Mouse (Mus musculus): ENCODE results near the gene Olfr1416.
"Not testable (repeated sequence)": the region's sequence is repeated elsewhere in the genome, so short reads cannot be mapped to it uniquely, and the experiment has no call there.

Olfr1416 gene

DNA sequence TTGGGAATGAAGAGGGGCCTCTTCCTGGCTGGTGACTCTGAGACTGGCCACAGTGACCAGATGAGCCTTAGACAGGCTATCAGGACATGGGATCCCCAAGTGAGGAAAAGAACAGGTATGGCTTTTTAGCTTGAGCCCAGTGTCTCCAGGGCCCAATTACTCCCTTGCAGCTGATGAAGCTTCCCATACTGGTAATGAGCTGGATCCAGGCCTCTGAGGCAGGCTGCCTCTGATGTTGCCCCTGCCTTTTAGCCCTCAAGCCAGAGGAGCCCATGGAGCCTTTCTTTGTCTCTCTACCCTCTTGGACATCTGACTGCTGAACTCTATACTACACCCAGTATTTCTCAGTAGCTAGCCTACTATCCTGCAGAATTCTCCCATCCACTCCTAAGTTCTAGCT is at the start of gene Olfr1416:
Gene Olfr1416, minus strand, starts transcription at position 101 of the 400 bp plus-strand sequence.
- no peak for DNase-seq (ENCODE audit: low spot score)

DNA sequence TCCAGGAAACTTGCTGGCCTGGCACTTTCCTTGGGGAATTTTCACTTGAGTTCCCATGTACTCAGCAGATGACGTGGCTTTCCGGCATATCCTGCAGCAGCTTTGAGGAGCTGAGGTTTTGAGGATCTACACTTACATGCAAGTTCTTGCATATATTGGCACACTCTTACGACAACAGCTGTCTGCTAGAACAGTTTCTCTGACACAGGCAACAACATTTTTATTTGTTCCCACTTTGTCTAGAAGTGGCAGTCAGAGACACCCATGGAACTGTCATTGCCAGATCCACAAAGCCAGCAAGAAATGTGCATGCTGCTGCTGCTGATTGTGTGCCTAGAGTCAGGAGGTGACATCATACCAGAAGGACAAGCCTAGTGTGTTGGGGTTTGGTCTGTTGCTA is 38.9 kb upstream of the Olfr1416 start:
- DNase-seq (ENCODE audit: low spot score) = no peak

- peak; percentile 69 for DNase-seq (ENCODE audit: low spot score)
These were observed 36.5 kb upstream of the Olfr1416 start for GRCm38 (mm10) chr1:92521376-92521775.

GRCm38 (mm10) chr1:92519046-92519445 is 34.1 kb upstream of the Olfr1416 start:
- no peak for DNase-seq (ENCODE audit: low spot score)

- DNase-seq (ENCODE audit: low spot score) = no peak
These were observed 33.6 kb upstream of the Olfr1416 start, which contains the start of gene Olfr1414 for GRCm38 (mm10) chr1:92518561-92518960. Gene Olfr1414 (minus strand): TSS chr1:92518661.

DNA sequence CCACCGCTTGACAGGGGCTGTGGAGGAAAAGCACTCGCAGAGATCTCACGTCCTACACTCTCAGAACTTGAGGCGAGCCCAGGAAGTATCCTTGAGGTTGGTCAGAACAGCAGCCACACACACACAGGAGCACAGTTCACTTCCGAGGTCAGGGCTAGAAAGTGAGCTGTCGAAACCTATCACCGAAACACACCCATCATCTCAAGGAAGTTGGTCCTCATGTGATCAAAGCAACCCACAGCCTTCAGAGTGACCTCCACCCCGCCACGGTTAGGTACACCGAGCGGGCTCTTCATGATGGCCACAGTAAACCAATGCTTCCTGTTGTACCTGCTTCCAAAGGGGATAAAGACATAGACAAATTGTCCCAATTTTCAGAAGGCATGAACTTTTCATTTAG is 30.5 kb upstream of the Olfr1416 start:
- no peak for DNase-seq (ENCODE audit: low spot score)

DNA sequence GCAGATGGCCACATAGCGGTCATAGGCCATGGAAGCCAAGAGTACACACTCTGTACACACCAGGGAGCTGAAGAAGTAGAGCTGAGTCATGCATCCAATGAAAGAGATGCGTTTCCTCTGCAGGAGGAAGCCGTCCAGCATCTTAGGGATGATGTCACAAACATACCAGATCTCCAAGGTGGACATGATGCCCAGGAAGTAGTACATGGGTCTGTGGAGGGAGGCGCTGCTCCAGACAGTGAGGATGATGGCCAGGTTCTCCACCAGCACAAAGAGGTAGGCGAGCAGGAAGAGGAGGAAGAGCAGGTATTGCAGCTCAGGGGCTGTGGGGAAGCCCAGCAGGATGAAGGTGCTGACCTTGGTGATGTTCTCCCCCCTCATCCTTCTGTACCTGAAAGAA is 26.7 kb upstream of the Olfr1416 start:
- DNase-seq (ENCODE audit: low spot score) = not testable (repeated sequence)

DNA sequence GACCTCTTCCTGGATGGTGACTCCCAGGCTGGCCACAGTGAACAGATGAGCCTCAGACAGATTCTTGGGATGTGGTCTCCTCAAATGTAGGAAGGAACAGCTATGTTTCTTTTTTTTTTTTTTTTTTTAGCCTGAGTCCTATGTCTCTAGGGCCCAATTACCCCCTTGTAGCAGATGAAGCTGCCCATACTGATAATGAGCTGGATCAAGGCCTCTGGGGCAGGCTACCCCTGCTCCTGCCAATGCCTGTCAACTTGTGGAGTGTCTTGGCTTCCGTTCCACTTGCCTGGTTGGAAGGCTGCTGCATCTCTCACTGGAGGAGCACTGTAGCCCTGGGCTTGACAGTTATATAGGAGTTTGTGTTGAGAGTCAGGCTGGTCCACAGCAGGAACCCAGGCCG is 11.1 kb upstream of the Olfr1416 start, which contains the start of gene Olfr1415:
Gene Olfr1415, minus strand, starts transcription at position 101 of the 400 bp plus-strand sequence.
- no peak for DNase-seq (ENCODE audit: low spot score)

DNA sequence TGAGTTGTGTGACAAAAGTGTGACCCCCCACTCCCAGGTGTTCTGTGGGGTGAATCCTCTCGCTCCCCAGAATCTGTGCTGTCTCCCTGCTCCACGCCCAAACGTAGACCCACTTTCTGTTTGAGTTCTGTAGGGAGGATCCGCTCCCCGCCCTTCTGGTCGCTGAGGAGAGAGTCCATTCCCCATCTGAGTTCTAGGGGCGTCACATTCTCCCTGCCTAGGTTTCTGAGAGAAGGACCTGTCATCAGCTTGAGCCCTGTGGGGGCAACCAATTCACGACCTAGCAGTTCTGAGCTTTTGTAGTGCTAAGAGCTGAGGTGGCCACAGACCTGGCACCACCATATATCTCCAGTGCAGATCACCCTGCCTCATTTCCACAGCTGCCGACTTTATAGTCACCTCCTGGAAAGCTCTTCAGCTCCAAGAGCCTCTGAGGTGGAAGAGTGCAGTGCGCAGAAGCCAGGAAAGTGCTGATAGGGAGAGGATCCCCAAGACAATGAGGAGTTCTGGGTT is 10.8 kb downstream of the Olfr1416 start:
- peak; percentile 9 for DNase-seq (ENCODE audit: low spot score)

- peak; percentile 95 for DNase-seq (ENCODE audit: low spot score)
These were observed 11.5 kb downstream of the Olfr1416 start, which contains the start of gene Ndufa10 for GRCm38 (mm10) chr1:92473165-92474041. Gene Ndufa10 (minus strand): TSS chr1:92473860.

DNA sequence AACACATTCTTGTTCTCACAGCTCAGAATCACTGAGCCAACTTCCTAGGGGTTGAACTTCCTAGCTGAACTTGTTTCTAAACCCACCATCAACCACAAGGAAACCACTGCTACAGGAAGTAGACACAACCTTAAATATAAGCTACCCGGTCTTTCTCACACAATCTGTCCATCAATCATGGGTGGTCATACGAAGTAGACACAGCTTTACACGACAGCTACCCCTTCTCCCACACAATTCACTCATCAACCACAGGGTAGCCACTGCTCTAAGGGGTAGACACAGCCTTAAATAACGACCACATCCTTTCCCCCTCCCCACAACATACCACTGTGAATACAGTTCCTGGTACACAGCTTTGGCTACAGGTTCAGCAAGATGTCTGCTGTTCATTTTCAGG is 16.0 kb downstream of the Olfr1416 start:
- DNase-seq (ENCODE audit: low spot score) = no peak

- no peak for DNase-seq (ENCODE audit: low spot score)
These were observed 26.5 kb downstream of the Olfr1416 start for GRCm38 (mm10) chr1:92458416-92458815.

- DNase-seq (ENCODE audit: low spot score) = no peak
These were observed 27.2 kb downstream of the Olfr1416 start for GRCm38 (mm10) chr1:92457758-92458157.

- peak; percentile 65 for DNase-seq (ENCODE audit: low spot score)
These were observed 31.0 kb downstream of the Olfr1416 start for GRCm38 (mm10) chr1:92453751-92454445.

DNA sequence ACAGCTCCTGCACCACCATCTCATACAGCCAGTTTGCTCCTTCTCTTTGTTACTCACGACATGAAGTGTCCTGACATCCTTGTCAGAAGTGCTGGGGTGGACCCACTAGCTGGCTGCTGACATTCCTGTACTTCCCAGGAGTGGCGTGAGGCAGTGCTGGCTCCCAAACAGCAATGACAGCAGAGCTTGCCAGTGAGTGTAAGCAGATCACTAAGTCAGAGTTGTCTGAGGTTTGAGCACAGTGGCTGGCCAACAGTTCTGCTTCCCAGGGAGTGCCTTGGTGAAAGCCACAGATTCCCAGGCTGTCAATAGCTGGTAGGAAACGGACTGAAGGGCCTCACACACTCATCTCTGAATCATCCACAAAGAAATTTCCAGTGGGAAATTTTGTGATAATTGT is 36.6 kb downstream of the Olfr1416 start:
- no peak for DNase-seq (ENCODE audit: low spot score)

DNA sequence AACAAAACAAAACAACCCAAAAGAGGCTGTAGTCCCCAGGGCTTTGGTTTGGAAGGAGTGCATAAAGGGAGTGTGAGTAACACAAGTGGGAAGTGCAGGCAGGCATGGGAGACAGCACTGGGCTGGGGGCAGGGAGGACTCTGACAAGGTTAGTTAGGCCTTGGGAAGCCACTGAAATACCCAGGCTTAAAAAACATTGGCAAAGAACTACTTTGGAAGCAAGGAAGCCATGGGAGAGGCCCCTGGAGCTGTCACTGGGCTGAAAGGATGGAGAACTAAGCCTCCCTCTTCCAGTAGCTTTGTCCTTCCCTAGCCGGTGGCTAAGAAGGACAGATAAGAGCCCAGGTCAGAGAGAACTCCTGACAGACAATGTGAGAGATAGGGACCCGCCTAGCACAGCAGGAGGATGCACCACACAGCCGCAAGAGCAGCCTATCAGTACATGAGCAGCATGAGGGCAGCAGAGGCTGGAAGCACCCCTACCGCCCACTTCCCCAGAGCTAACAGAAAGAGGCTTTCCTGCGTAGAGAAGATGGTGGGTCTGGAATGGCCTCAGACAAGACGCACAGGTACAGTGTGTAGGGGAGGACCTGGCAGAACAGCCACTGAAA is 43.4 kb downstream of the Olfr1416 start:
- DNase-seq (ENCODE audit: low spot score) = no peak

DNA sequence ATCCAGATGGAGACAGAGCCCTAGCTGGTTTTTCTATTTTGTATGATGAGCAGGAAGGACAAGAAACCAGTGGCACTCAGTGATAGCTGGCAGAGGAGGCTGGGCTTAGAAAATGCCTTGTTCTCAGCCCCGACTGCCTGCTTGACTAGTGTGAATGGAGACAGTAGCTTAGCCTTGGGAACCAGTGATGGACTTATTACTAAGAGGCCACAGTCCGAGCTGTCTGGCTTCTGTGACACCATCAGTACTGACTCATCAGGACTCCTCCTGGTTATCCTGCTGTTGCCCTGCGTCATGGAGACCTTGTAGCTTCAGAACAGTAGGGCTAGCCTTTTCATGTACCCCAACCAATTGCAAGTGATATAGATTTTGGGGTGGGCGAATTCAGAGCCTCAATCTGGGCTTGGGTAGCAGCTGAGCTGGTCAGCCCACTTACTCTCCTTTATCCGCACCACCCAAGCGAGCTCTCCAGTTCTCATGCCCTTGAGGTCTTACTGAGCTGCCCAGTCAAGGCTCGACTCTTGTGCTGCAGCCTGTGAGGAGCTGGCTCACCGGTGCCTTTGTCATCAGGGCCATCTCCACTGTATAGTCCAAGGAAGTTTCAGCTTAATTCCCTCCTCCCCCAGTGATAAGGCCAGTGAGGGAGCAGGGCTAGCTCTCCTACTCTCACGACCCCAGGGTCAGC is 44.7 kb downstream of the Olfr1416 start:
- DNase-seq (ENCODE audit: low spot score) = no peak

- peak; percentile 9 for DNase-seq (ENCODE audit: low spot score)
These were observed 47.1 kb downstream of the Olfr1416 start for GRCm38 (mm10) chr1:92437678-92438271.

DNA sequence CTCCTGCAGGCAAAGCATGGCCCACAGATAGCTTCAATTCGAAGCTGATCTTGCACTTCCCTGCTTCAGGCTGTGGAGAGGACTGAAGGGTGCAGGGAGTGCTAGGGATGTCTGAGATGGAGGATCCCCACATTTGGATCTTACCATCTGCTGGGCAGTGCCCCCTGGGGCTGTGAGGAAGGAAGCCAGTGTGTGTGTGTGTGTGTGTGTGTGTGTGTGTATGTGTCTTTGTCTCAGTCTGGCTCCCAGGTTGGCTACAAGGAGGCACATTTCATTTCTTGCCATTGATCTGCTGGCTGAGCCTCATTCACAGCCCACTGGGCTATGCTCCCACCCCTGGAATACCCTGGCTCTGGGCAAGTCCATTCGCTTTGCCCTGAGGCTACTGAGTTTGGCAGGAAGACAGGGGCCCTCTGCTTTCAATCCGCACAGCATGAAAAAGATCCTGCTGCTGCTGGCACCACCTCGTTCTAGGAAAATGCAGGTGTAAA is 48.0 kb downstream of the Olfr1416 start:
- no peak for DNase-seq (ENCODE audit: low spot score)

GRCm38 (mm10) chr1:92434986-92435385 is 49.9 kb downstream of the Olfr1416 start:
- no peak for DNase-seq (ENCODE audit: low spot score)

GRCm38 (mm10) chr1:92432791-92433190 is 52.1 kb downstream of the Olfr1416 start:
- no peak for DNase-seq (ENCODE audit: low spot score)

All from embryo, embryonic 10.5 days (tissue).